Mouse (Mus musculus): Measurements from ENCODE around the gene Pnkd. TPM values are rescaled to one million over a fixed set of nuclear protein-coding genes. Genes with fewer than 3 reads are reported as not detected.
A peak's percentile ranks its signal among the peaks of the same experiment; 100 is the strongest.
"Not testable (repeated sequence)": the region's sequence is repeated elsewhere in the genome, so short reads cannot be mapped to it uniquely, and the experiment has no call there.

The Pnkd gene
- polyA plus RNA-seq, 1 experiment from 2014 or later = 139 TPM

GRCm38 (mm10) chr1:74337241-74337771 is 52.6 kb downstream of the Pnkd start:
- no peaks in the 10 kb centered on the region for H3K9me3 ChIP-seq (replicated peaks)
- peaks cover 40% of the 10 kb centered on the region for H3K4me1 ChIP-seq
- 85% methylated on average over 3 of the region's 3 CpGs for WGBS
- no peak overlapping the region for H3K27ac ChIP-seq
- no peak overlapping the region for H3K4me2 ChIP-seq
- H3K9ac ChIP-seq = no peak overlapping the region
- no peak overlapping the region for H3K4me3 ChIP-seq (replicated peaks)
- H3K36me3 ChIP-seq = no peaks in the 10 kb centered on the region
- no peaks in the 10 kb centered on the region for H3K27me3 ChIP-seq
- no peak for ATAC-seq (replicated peaks; ENCODE audit: low FRiP score)

- H3K4me3 ChIP-seq (replicated peaks) = no peak overlapping the region
- H3K9ac ChIP-seq = no peak overlapping the region
- 75% methylated on average over 5 of the region's 5 CpGs for WGBS
- H3K9me3 ChIP-seq (replicated peaks) = no peaks in the 10 kb centered on the region
- no peak overlapping the region for H3K27ac ChIP-seq
- no peaks in the 10 kb centered on the region for H3K27me3 ChIP-seq
- no peak for ATAC-seq (replicated peaks; ENCODE audit: low FRiP score)
- H3K4me2 ChIP-seq = no peak overlapping the region
- no peaks in the 10 kb centered on the region for H3K36me3 ChIP-seq
- H3K4me1 ChIP-seq = peaks cover 42% of the 10 kb centered on the region
Observed at GRCm38 (mm10) chr1:74338013-74338412, 53.3 kb downstream of the Pnkd start.

- H3K4me2 ChIP-seq = no peak overlapping the region
- H3K4me3 ChIP-seq (replicated peaks) = no peak overlapping the region
- no peaks in the 10 kb centered on the region for H3K27me3 ChIP-seq
- ATAC-seq (replicated peaks; ENCODE audit: low FRiP score) = no peak
- 62% methylated on average over 4 of the region's 4 CpGs for WGBS
- no peaks in the 10 kb centered on the region for H3K9me3 ChIP-seq (replicated peaks)
- H3K9ac ChIP-seq = no peak overlapping the region
- no peak overlapping the region for H3K27ac ChIP-seq
- H3K36me3 ChIP-seq = no peaks in the 10 kb centered on the region
- H3K4me1 ChIP-seq = peaks cover 42% of the 10 kb centered on the region
Observed at GRCm38 (mm10) chr1:74338626-74339025, 53.9 kb downstream of the Pnkd start.

DNA sequence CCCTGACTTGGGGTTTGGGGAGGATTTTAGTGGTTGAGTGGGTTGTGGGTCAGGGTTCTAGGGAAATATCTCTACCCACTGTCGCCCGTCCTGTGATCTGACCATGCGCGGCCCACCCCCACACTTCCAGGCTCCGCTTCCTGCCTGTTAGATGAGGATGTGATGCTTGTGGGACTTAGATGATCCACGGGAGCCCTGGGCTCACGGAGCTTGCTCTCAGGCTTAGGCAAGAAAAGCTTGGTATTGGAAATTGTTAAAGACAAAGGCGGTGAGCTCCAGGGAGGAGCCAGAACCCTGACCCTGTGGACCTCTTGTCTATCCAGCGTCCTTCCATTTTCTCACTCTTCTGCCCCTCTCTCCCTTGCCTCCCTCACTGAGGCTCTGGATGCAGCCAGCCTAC is 55.2 kb downstream of the Pnkd start:
- Histone ChIP-seq H3K9me3 (replicated peaks) (no peaks in the 10 kb centered on the region), H3K4me3 (replicated peaks) (no peak overlapping the region), H3K27me3 (no peaks in the 10 kb centered on the region), H3K36me3 (no peaks in the 10 kb centered on the region), H3K9ac (no peak overlapping the region), H3K4me1 (peaks cover 42% of the 10 kb centered on the region), H3K27ac (no peak overlapping the region), H3K4me2 (no peak overlapping the region)
- ATAC-seq (replicated peaks; ENCODE audit: low FRiP score) = no peak
- 80% methylated on average over 9 of the region's 9 CpGs for WGBS

DNA sequence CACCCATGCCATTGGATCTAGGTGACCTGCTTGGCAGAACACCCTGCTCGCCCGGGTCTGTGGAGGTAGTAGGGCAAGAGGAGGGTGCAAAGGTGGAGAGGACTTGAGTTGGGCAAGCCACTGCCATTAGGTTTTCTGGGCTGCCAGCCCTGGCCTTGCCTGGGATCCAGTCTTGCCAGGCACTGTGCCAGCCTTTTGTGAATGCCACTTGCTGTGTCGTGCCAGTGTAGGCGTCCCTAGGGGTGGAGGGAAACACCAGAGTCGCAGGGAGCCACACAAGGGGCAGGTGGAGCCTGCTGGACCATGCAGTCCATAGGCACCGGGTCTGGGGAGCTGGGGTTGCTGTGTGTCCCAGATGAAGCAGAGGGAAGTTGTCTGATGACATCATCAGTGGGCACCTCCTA is 55.6 kb downstream of the Pnkd start:
- 96% methylated on average over 6 of the region's 6 CpGs for WGBS
- ATAC-seq (replicated peaks; ENCODE audit: low FRiP score) = 0 out of 2 replicates have a peak, but pooled peaks have one; percentile 4
- no peak overlapping the region for H3K4me3 ChIP-seq (replicated peaks)

DNA sequence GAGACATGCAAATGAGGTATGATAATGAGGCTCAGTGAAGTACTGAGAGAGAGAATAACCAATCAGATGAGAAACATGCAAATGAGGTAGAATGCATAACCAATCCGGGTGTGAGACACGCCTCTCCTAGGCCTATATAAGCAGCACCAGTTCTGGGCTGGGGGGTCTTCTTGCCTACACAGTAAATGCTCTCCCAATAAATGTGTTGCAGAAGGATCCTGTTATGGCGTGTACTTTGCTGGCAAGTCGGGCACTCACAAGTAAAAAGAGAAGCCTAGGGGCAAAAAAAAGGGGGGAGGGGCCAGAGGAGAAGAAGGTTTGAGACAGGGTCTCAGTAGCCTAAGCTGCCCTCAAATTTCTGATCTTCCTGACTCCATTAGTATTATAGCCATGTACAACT is 56.3 kb downstream of the Pnkd start:
- H3K9me3 ChIP-seq (replicated peaks); H3K4me2 ChIP-seq; H3K9ac ChIP-seq; H3K4me3 ChIP-seq (replicated peaks); ATAC-seq (replicated peaks; ENCODE audit: low FRiP score); H3K27ac ChIP-seq; H3K27me3 ChIP-seq; H3K36me3 ChIP-seq: not testable (repeated sequence)
- 86% methylated on average over 4 of the region's 4 CpGs for WGBS
- H3K4me1 ChIP-seq = peaks cover 36% of the 10 kb centered on the region

More for the DNA sequence above, 55.6 kb downstream of the Pnkd start:
- H3K9ac ChIP-seq = no peak overlapping the region
- H3K36me3 ChIP-seq = no peaks in the 10 kb centered on the region
- H3K27me3 ChIP-seq = no peaks in the 10 kb centered on the region
- H3K9me3 ChIP-seq (replicated peaks) = no peaks in the 10 kb centered on the region
- peaks cover 38% of the 10 kb centered on the region for H3K4me1 ChIP-seq
- H3K4me2 ChIP-seq = no peak overlapping the region
- H3K27ac ChIP-seq = no peak overlapping the region

DNA sequence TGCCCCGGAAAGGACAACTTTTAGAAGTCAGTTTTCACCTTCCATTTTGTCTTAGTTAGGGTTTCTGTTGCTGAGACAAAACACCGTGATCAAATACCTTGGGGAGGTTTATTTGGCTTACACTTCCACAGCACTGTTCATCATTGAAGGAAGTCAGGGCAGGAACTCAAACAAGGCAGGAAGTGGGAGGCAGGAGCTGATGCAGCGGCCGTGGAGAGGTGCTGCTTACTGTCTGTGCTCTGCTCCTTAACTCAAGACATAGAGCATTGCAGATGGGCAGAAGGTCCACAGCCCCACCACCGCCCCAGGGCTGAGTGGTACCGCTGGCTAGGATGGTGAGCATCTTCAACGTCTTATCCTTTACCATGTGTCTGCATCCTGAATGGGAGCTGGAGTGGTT is 57.2 kb downstream of the Pnkd start:
- Histone ChIP-seq H3K4me2 (no peak overlapping the region), H3K36me3 (no peaks in the 10 kb centered on the region), H3K27me3 (no peaks in the 10 kb centered on the region), H3K9me3 (replicated peaks) (no peaks in the 10 kb centered on the region), H3K27ac (0 out of 2 replicates have a peak overlapping the region, but pooled peaks have one; percentile 27), H3K4me3 (replicated peaks) (no peak overlapping the region), H3K9ac (no peak overlapping the region), H3K4me1 (peaks cover 36% of the 10 kb centered on the region)
- ATAC-seq (replicated peaks; ENCODE audit: low FRiP score) = no peak
- 75% methylated on average over 7 of the region's 7 CpGs for WGBS

DNA sequence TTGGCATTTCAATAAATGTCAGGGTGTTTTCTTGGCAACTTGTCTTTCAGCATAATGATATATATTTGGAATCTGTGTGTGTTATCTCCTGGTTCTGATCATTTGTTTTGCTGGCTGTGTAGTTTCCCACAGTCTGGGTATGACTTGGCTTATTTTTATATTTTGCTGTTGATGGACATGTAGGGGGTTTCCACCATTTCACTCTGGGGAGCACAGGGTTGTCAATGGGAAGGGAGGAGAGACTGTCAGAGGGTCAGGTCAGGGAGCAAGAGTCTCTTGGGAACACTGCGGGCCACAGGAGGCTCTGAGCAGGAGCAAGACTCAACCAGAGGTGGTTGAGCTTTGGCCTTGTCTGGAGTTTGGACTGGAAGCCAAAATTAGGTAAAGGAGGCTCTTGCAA is 57.6 kb downstream of the Pnkd start:
- Histone ChIP-seq H3K4me3 (replicated peaks) (no peak overlapping the region), H3K36me3 (no peaks in the 10 kb centered on the region), H3K9me3 (replicated peaks) (no peaks in the 10 kb centered on the region), H3K9ac (no peak overlapping the region), H3K4me2 (no peak overlapping the region), H3K27ac (peak overlapping the region; percentile 90), H3K4me1 (peaks cover 36% of the 10 kb centered on the region), H3K27me3 (no peaks in the 10 kb centered on the region)
- 65% methylated on average over 1 of the region's 1 CpGs for WGBS
- ATAC-seq (replicated peaks; ENCODE audit: low FRiP score) = no peak

DNA sequence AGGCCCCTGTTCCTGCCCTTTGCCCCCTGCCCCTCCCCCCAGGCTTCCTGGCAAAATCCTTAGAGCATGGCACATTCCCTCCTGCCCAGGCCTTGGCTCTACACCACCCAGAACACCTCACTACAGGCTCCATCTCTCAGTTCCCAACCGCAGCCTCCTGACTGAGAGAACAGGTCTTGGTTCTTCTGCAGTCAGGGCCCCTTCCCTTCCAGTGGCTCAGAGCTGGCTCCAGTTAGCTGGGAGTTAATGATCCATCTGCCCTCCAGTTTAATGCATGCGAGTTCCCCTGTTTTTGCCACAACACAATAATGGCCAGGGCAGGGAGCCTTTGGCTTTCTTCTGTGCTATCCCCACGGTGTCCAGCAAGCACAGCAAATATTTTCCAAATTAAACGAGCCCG is 58.4 kb downstream of the Pnkd start:
- H3K9me3 ChIP-seq (replicated peaks) = no peaks in the 10 kb centered on the region
- peak overlapping the region; percentile 12; the same call in 1 of the 2 replicates for H3K4me2 ChIP-seq
- no peak overlapping the region for H3K4me3 ChIP-seq (replicated peaks)
- H3K36me3 ChIP-seq = no peaks in the 10 kb centered on the region
- peak; percentile 85 for ATAC-seq (replicated peaks; ENCODE audit: low FRiP score)
- H3K4me1 ChIP-seq = peaks cover 36% of the 10 kb centered on the region
- peak overlapping the region; percentile 90 for H3K27ac ChIP-seq
- H3K27me3 ChIP-seq = no peaks in the 10 kb centered on the region
- no peak overlapping the region for H3K9ac ChIP-seq
- 47% methylated on average over 5 of the region's 5 CpGs for WGBS

- Histone ChIP-seq H3K36me3 (peaks cover 8% of the 10 kb centered on the region), H3K27me3 (no peaks in the 10 kb centered on the region), H3K27ac (peak overlapping the region; percentile 90), H3K4me3 (replicated peaks) (no peak overlapping the region), H3K9ac (no peak overlapping the region), H3K9me3 (replicated peaks) (no peaks in the 10 kb centered on the region), H3K4me1 (peaks cover 36% of the 10 kb centered on the region), H3K4me2 (no peak overlapping the region)
- WGBS = 79% methylated on average over 11 of the region's 11 CpGs
- ATAC-seq (replicated peaks; ENCODE audit: low FRiP score) = no peak
Observed at GRCm38 (mm10) chr1:74344163-74344916, 59.6 kb downstream of the Pnkd start.

GRCm38 (mm10) chr1:74351185-74351769 is 66.5 kb downstream of the Pnkd start:
- H3K9me3 ChIP-seq (replicated peaks) = no peaks in the 10 kb centered on the region
- H3K36me3 ChIP-seq = peaks cover 31% of the 10 kb centered on the region
- H3K4me2 ChIP-seq = no peak overlapping the region
- no peak overlapping the region for H3K4me3 ChIP-seq (replicated peaks)
- H3K4me1 ChIP-seq = no peaks in the 10 kb centered on the region
- no peak for ATAC-seq (replicated peaks; ENCODE audit: low FRiP score)
- H3K27ac ChIP-seq = no peak overlapping the region
- 92% methylated on average over 13 of the region's 13 CpGs for WGBS
- H3K27me3 ChIP-seq = no peaks in the 10 kb centered on the region
- H3K9ac ChIP-seq = no peak overlapping the region

GRCm38 (mm10) chr1:74352532-74353096 is 67.9 kb downstream of the Pnkd start:
- Histone ChIP-seq H3K4me2 (no peak overlapping the region), H3K9ac (no peak overlapping the region), H3K36me3 (peaks cover 31% of the 10 kb centered on the region), H3K4me3 (replicated peaks) (no peak overlapping the region), H3K27ac (no peak overlapping the region), H3K27me3 (no peaks in the 10 kb centered on the region), H3K4me1 (no peaks in the 10 kb centered on the region), H3K9me3 (replicated peaks) (no peaks in the 10 kb centered on the region)
- ATAC-seq (replicated peaks; ENCODE audit: low FRiP score) = no peak
- WGBS = 73% methylated on average over 5 of the region's 5 CpGs
